Mouse (Mus musculus) cerebellum, adult 2 months (tissue): ENCODE results near the gene Myadm.

Source experiments
- CTCF ChIP-seq: fragments of 200-500 bp; IDR thresholded peaks from 2 replicates; pipeline ENCODE4 v1.5.1; 2011; ENCODE audit warnings: low read depth, mild to moderate bottlenecking, control low read depth, low read length, moderate library complexity, borderline replicate concordance; ENCODE audit not compliant: insufficient read depth
- POLR2A ChIP-seq: fragments of 200-500 bp; IDR thresholded peaks from 2 replicates; pipeline ENCODE4 v1.6.1; 2011; ENCODE audit warnings: low read length, control low read depth, borderline replicate concordance; ENCODE audit not compliant: insufficient read depth

GRCm38 (mm10) chr7:3333542-3333941, 44.7 kb downstream of the Myadm start:
- TF ChIP-seq POLR2A, result no peak
- TF ChIP-seq CTCF, result no peak
